Mouse (Mus musculus) retina, adult 2 months (tissue): Measurements from ENCODE around the gene Anapc2.
A peak's percentile ranks its signal among the peaks of the same experiment; 100 is the strongest.
"Not testable (repeated sequence)": the region's sequence is repeated elsewhere in the genome, so short reads cannot be mapped to it uniquely, and the experiment has no call there.

Experiments
- DNase-seq: peaks from one replicate; pipeline ENCODE4 v3.0.0-alpha.2; 2012; ENCODE audit warnings: low read depth, low spot score

Anapc2 gene

DNA sequence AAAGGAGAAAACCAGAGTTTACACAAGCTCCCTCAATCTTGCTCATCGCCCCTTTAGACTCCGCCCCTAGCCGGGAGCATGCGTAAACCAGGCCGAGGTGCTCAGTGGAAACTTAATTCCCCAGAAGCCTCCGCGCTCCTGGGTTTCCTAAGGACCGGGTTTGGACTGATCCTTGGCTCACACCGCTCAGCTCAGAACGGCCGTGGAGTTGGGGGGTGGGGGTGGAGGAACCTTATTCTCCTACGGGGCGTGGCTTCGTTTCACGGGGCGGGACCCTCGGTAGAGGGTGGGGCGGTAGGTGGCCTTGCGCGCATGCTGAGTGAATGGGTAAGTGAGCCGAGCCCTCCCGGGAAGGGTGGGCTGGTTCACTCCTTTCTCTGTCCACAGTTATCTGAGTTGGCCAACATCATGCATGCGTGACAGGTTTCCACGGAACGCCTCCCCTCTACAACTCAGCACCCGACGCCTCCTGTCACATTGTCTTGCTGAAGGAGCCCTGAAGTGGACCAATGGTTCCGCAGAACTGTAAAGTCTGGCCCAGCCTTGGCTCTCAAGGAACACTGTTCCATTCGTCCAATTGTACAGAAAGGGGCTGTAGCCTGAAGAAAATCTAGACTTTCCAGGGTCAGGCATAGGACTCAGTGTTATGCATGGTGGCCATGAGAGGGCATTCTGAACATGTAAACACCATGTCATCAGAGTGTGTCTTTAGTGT lies 31.4 kb upstream of the Anapc2 start:
- peak; percentile 58 for DNase-seq

DNA sequence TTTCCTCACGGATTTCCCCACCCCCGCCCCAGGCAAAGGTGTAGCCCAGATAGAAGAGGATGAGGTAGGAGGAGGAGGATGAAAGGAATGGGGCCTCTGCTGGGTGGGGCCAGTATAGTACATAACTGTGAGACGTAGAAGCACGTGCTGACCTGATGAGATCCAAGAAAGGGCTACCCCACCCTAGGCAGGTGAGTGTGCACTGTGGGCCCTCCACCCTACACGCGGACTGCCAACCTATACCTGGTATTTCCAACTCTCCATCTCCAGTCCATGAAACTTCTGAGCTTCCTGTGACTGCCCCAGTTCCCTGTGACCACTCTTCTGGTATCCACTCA lies 30.9 kb upstream of the Anapc2 start:
- DNase-seq = no peak

DNA sequence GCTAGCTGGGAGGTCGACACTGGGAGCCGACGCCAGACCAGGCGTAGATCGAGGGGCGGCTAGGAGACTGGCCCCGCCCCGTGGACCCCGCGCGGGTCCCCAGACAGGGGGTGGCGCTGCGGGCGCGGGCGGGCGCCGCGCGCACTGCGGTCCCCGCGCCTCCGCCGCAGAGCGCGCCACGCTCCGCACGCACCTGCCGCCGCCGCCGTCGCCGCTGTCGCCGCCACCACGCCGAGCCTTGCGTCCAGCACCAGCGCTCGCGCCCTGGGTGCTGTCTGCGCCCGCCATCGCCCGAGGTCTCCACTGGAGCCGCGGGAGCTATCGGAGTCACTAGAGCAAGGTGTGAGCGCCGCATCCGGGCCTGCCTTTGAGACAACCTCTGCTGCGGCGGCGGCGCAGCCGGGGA lies 30.2 kb upstream of the Anapc2 start, which contains the start of the genes Rnf208 and Cysrt1:
TSS of gene Rnf208 (plus strand) at position 155 of the 406 bp plus-strand sequence.
TSS of gene Cysrt1 (minus strand) at position 352 of the 406 bp plus-strand sequence.
- DNase-seq = no peak

- DNase-seq = no peak
Observed at GRCm38 (mm10) chr2:25243342-25243741, 28.9 kb upstream of the Anapc2 start.

GRCm38 (mm10) chr2:25244144-25244543 lies 28.1 kb upstream of the Anapc2 start:
- DNase-seq = no peak

GRCm38 (mm10) chr2:25246183-25247072 lies 25.9 kb upstream of the Anapc2 start, which contains the start of gene AL732309.1:
TSS of gene AL732309.1 (minus strand) at chr2:25246863.
- DNase-seq = no peak

DNA sequence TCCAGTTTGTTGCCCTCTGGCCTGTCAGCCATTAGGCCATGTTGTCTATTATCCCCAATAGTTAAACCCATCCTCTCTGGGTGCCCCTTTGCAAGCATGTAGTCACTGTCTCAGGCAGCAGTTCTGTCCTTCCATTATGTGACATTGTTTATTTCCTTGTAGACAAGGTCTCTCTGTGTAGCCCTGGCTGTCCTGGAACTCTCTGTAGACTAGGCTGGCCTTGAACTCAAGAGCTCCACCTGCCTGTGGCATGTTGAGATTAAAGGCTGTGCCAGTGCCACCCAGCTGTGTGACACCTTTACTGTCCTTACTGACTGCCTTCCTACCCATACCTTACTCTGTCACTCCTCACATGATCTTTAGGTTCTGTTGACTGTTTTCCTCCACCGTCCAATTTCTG lies 19.9 kb upstream of the Anapc2 start:
- DNase-seq = no peak

- DNase-seq = peak; percentile 87
Observed at GRCm38 (mm10) chr2:25255284-25255779, 16.9 kb upstream of the Anapc2 start, which contains the start of gene Tmem203. TSS of gene Tmem203 (plus strand) at chr2:25255439.

DNA sequence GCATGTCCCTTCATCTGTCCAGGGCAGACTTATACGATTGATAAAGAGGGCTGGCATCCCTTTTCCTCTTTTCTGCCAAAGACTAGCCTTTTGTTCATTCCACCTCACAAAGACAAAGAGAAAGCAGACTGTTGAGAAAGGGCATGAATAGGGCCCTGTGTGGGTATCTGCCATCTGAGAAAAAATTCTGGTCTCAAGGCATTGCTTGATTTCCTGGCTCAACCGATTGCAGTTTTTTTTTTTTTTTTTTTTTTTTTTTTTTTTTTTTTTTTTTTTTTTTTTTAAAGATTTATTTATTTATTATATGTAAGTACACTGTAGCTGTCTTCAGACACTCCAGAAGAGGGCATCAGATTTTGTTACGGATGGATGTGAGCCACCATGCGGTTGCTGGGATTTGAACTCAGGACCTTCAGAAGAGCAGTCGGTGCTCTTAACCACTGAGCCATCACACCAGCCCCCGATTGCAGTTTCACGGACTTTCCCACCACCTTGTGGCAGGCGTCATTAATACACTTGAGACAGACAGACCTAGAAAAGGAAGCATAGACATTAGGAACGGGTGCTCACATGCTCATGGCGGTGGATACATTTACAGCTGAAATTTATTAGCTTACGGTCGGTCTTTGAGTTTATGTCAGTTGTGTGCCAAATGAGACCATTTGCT lies 15.7 kb upstream of the Anapc2 start:
- not testable (repeated sequence) for DNase-seq

GRCm38 (mm10) chr2:25257250-25257649 lies 15.0 kb upstream of the Anapc2 start:
- not testable (repeated sequence) for DNase-seq

GRCm38 (mm10) chr2:25258887-25259286 lies 13.4 kb upstream of the Anapc2 start:
- DNase-seq = no peak

DNA sequence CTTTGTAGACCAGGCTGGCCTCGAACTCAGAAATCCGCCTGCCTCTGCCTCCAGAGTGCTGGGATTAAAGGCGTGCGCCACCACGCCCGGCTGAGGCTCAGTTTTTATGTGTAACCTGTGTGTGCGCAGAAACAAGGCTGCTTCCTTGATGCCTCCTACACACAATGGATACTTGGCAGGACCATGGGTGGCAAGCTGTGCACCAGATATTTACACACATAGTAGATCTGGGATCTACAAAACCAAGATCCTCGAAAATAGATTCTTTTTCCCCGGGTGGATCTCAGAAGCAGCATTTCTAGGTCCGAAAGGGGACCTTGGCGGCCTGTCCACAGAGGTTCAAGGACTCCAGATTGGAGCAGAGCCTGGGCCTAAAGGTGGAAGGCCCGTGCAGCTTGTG lies 10.4 kb upstream of the Anapc2 start:
- no peak for DNase-seq

- DNase-seq = peak; percentile 87
Observed at GRCm38 (mm10) chr2:25262291-25262767, 9.9 kb upstream of the Anapc2 start, which contains the start of gene Tprn. TSS of gene Tprn (plus strand) at chr2:25262618.

GRCm38 (mm10) chr2:25262795-25263622 lies 9.3 kb upstream of the Anapc2 start:
- no peak for DNase-seq

- DNase-seq = no peak
Observed at GRCm38 (mm10) chr2:25263623-25264285, 8.5 kb upstream of the Anapc2 start.

DNA sequence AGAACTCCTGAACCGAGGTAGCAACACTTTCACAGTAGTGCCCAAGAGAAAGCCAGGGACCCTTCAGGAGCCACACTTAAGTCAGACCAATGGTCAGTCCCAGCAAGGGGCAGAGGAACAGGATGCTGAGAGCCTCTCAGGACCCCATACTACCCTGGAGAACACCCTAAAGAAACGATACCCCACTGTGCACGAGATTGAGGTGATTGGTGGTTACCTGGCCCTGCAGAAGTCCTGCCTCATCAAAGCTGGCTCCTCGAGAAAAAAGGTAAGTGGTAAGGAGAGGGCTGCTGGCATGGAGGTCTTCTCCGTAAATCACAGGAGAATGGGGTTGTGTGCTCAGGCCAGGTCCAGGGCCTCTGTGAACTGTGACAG lies 8.0 kb upstream of the Anapc2 start:
- no peak for DNase-seq

DNA sequence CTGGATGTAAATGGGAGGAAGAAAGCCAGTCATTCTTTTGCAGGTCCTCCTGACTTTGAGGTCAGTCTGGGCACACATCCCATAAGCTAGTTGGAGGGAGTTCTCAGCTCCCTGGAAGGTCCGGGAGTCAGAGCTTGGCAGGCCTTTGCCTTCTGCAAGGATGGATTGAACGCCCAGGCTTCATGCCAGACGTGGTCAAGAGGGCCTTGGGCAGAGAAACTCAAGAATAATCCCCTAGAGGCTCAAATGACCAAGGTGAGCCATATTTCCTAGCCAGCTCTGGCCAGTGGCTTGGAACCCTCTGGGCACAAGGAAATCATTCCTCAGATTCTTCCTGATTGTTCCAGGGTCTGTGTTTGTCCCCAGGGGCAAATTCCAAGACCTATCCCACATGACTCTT lies 7.4 kb upstream of the Anapc2 start:
- DNase-seq = no peak

DNA sequence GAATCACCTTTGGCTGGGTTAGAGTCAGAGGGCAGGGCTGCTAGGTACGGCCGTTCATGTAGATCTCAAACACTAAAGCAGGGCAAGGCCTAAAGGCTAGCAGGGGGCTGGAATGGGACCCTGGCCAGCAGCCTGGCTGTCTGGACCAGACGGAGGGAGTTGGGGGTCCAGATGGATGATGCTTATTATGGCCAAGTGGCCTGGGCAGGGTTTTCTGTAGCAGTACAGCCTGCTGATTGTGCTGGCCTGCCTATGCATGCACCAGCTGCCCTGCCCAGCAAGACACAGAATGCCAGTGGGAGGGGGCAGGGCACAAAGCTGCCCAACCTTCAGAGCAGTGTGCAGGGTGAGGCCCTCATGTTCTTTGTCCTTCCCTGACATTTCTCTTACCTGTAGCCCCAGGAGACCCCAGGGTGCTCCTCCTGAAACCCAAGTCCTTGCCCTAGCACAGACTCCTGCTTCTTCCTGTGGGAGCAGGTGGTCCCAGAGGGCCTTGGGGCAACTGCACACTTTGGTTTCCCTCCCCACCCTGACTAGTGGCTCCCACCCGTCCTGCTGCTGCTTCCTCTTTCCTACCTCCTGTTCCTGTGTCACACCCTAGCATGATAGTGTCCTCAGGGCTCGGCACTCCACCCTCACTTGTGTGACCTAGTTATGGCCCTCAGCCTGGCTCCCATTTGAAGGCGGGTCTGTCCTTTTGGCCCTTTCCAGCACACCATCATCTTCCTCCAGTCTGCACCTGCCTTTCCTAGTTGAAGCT lies 6.2 kb upstream of the Anapc2 start:
- no peak for DNase-seq

- no peak for DNase-seq
Observed at GRCm38 (mm10) chr2:25266720-25267119, 5.6 kb upstream of the Anapc2 start.
